Mouse (Mus musculus) heart, embryonic 14.5 days (tissue): ENCODE measurements around the gene Os9. TPM values are rescaled to one million over a fixed set of nuclear protein-coding genes. Genes with fewer than 3 reads are reported as not detected.
"Not testable (repeated sequence)": the region's sequence is repeated elsewhere in the genome, so short reads cannot be mapped to it uniquely, and the experiment has no call there.

ENCODE experiments used
- ATAC-seq: fragments of 200-750 bp; cut with Nextera tagmentation; 2 replicates; pipeline ENCODE4 v1.8.0; 2017; ENCODE audit warnings: low read depth, moderate TSS enrichment; ENCODE audit not compliant: insufficient number of reproducible peaks, insufficient read depth, low FRiP score
- H3K27ac ChIP-seq, 2 experiments: fragments of 200-500 bp in 1 of 2; fragments of 300-500 bp in 1 of 2; sonication (generic) in 1 of 2; replicated peaks in 1 of 2; 2 replicates each; pipeline ENCODE4 v1.5.1; 2012 to 2014; ENCODE audit warnings: low read depth in 2 of 2, low read length in 2 of 2, control low read depth in 1 of 2, mild to moderate bottlenecking in 1 of 2, mixed read lengths in 1 of 2; ENCODE audit not compliant: control insufficient read depth in 1 of 2, insufficient read depth in 1 of 2
- H3K27me3 ChIP-seq: fragments of 300-500 bp; sonication (generic); 2 replicates; pipeline ENCODE4 v1.6.1; 2014; ENCODE audit warnings: mild to moderate bottlenecking, low read length, control low read depth; ENCODE audit not compliant: control insufficient read depth, insufficient read depth
- H3K36me3 ChIP-seq: fragments of 300-500 bp; sonication (generic); 2 replicates; pipeline ENCODE4 v1.6.1; 2014; ENCODE audit warnings: mild to moderate bottlenecking, control low read depth, low read length, mixed read lengths; ENCODE audit not compliant: control insufficient read depth, insufficient read depth
- H3K4me1 ChIP-seq, 2 experiments: fragments of 200-500 bp in 1 of 2; fragments of 300-500 bp in 1 of 2; sonication (generic) in 1 of 2; 2 replicates each; pipeline ENCODE4 v1.6.1; 2012 to 2014; ENCODE audit warnings: low read length in 2 of 2, control low read depth in 1 of 2, mixed read lengths in 1 of 2; ENCODE audit not compliant: control insufficient read depth in 2 of 2, insufficient read depth in 2 of 2
- H3K4me2 ChIP-seq: fragments of 300-500 bp; sonication (generic); 2 replicates; pipeline ENCODE4 v1.6.1; 2014; ENCODE audit warnings: mild to moderate bottlenecking, low read length
- H3K4me3 ChIP-seq, 2 experiments: fragments of 200-500 bp in 1 of 2; fragments of 300-500 bp in 1 of 2; sonication (generic) in 1 of 2; 2 replicates each; pipeline ENCODE4 v1.5.1; 2012 to 2014; ENCODE audit warnings: low read length in 2 of 2, mild to moderate bottlenecking in 2 of 2, control low read depth in 1 of 2, low read depth in 1 of 2, moderate library complexity in 1 of 2; ENCODE audit not compliant: control insufficient read depth in 1 of 2, insufficient read depth in 1 of 2
- H3K9ac ChIP-seq: fragments of 300-500 bp; sonication (generic); 2 replicates; pipeline ENCODE4 v1.6.1; 2014; ENCODE audit warnings: mild to moderate bottlenecking, low read length
- H3K9me3 ChIP-seq: fragments of 300-500 bp; sonication (generic); 2 replicates; pipeline ENCODE4 v1.6.1; 2016; ENCODE audit warnings: low read length, control low read depth; ENCODE audit not compliant: control insufficient read depth
- WGBS: fragments of 180-500 bp; shearing (Covaris S2); extraction: QIAGEN DNeasy Blood & Tissue Kit; methylation state at CpG from one replicate; pipeline ENCODE4 v1.1.7; 2014; 5-methylcytosine and 5-hydroxymethylcytosine counted together
- polyA plus RNA-seq: library from polyadenylated mRNA; unstranded; fragments of >200 nt; fragmentation: Nextera tagmentation; extraction: Ambion mirVana; gene quantifications from 2 replicates; pipeline ENCODE4 v1.2.1, GENCODE M21; 2014

The Os9 gene
- polyA plus RNA-seq, 1 experiment from 2014 or later: 28.3 TPM

- no peak overlapping the region for H3K4me2 ChIP-seq
- ATAC-seq: no peak
- no peak overlapping the region for H3K9ac ChIP-seq
- H3K27ac ChIP-seq: no peak overlapping the region
- H3K4me1 ChIP-seq: 0 out of 4 replicates have a peak, but pooled peaks cover 0 to 3% of the 10 kb centered on the region in 2 experiments
- no peaks in the 10 kb centered on the region for H3K9me3 ChIP-seq
- WGBS: 75% methylated on average over 4 of the region's 4 CpGs
- H3K4me3 ChIP-seq: no peak overlapping the region
- H3K36me3 ChIP-seq: no peaks in the 10 kb centered on the region
- no peaks in the 10 kb centered on the region for H3K27me3 ChIP-seq
These were observed 15.6 kb upstream of the Os9 start for GRCm38 (mm10) chr10:127136510-127136909.

GRCm38 (mm10) chr10:127135118-127135836 is 14.3 kb upstream of the Os9 start:
- no peak overlapping the region for H3K9ac ChIP-seq
- no peaks in the 10 kb centered on the region for H3K27me3 ChIP-seq
- H3K9me3 ChIP-seq: no peaks in the 10 kb centered on the region
- 37% methylated on average over 7 of the region's 8 CpGs for WGBS
- ATAC-seq: no peak
- 0 out of 4 replicates have a peak, but pooled peaks cover 0 to 3% of the 10 kb centered on the region in 2 experiments for H3K4me1 ChIP-seq
- no peak overlapping the region for H3K4me2 ChIP-seq
- H3K27ac ChIP-seq: no peak overlapping the region
- H3K36me3 ChIP-seq: no peaks in the 10 kb centered on the region
- H3K4me3 ChIP-seq: no peak overlapping the region

- 86% methylated on average over 3 of the region's 3 CpGs for WGBS
- not testable (repeated sequence) for H3K36me3 ChIP-seq, H3K27me3 ChIP-seq, H3K4me1 ChIP-seq, H3K4me3 ChIP-seq, H3K9me3 ChIP-seq, ATAC-seq, H3K4me2 ChIP-seq, H3K9ac ChIP-seq, H3K27ac ChIP-seq
These were observed 13.6 kb upstream of the Os9 start for GRCm38 (mm10) chr10:127134394-127135035.

DNA sequence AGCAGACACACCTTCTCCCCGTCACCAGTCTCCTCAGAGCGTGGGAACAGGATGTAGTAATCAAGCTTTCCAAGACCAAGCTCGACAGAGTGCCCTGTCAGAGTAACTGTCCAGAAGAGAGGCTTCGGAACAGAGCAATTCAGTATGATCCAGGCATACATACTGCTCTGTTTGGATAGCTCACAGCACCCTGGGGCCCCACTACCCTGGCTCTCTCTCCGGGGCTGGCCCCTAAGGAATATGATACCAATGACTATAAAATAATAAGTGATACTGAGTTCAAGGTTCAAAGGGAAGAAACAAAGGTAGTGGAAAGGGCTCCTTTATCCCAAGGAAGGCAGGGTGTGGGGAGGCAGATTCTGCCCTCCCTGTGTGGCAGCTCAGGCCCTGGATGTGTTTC is 11.5 kb upstream of the Os9 start:
- Histone ChIP-seq H3K4me3 (no peak overlapping the region), H3K4me2 (no peak overlapping the region), H3K4me1 (0 out of 4 replicates have a peak, but pooled peaks cover 0 to 3% of the 10 kb centered on the region in 2 experiments), H3K9ac (no peak overlapping the region), H3K36me3 (no peaks in the 10 kb centered on the region), H3K27ac (no peak overlapping the region), H3K9me3 (no peaks in the 10 kb centered on the region), H3K27me3 (no peaks in the 10 kb centered on the region)
- 53% methylated on average over 5 of the region's 5 CpGs for WGBS
- no peak for ATAC-seq

DNA sequence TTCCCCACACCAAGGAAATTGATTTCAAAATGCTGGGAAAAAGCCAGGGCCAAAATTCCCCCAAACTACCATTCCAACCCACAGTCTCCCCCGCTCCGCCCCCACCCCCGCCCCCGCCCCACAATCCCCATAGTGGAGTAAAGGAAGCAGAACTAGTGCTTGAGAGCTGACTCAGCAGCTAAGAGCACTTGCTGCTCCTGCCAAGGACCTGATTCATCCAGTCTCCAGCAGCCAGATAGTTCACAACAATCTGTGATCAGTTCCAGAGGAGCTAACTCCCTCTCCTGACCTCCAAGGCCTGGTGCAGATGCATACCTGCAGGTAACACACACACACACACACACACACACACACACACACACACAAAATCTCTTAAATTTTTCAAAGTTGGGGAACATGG is 8.5 kb upstream of the Os9 start:
- 62% methylated on average over 4 of the region's 4 CpGs for WGBS
- no peaks in the 10 kb centered on the region for H3K27me3 ChIP-seq
- H3K4me3 ChIP-seq: no peak overlapping the region
- no peak for ATAC-seq
- no peaks in the 10 kb centered on the region for H3K9me3 ChIP-seq
- H3K9ac ChIP-seq: no peak overlapping the region
- no peak overlapping the region for H3K4me2 ChIP-seq
- H3K4me1 ChIP-seq: no peaks in the 10 kb centered on the region
- no peak overlapping the region for H3K27ac ChIP-seq
- no peaks in the 10 kb centered on the region for H3K36me3 ChIP-seq

DNA sequence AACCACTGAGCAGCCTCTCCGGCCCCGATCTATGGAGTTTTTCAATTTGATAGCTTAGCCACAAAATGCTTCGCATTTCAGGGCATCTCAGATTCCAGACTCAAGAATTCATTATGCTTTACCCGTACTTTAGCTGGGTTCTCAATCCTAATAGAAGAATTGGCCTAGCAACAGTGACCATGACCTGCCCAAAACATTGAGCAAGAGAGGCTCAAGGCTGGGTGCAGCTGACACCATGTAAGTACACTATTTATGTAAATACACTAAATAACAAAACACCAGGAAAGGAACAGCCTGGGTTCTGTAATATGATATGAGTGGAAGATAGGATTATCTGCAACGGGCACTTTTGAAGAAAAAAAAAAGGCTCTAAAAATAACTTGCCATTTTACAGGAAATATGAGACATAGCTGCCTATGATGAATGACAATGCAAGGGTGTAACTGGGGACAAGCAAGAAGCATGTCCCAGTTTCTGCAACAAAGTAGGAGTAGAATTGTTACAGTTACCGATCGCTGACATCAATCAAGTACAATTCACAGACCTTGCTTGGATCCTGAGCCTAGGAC is 6.9 kb upstream of the Os9 start:
- no peak overlapping the region for H3K4me2 ChIP-seq

GRCm38 (mm10) chr10:127126579-127126978 is 5.6 kb upstream of the Os9 start:
- H3K27ac ChIP-seq: no peak overlapping the region
- no peaks in the 10 kb centered on the region for H3K36me3 ChIP-seq
- 0 out of 4 replicates have a peak, but pooled peaks cover 0 to 8% of the 10 kb centered on the region in 2 experiments for H3K4me1 ChIP-seq
- H3K4me3 ChIP-seq: no peak overlapping the region
- no peaks in the 10 kb centered on the region for H3K27me3 ChIP-seq
- H3K9ac ChIP-seq: no peak overlapping the region
- no peak for ATAC-seq
- H3K9me3 ChIP-seq: no peaks in the 10 kb centered on the region
- 64% methylated on average over 5 of the region's 5 CpGs for WGBS
- H3K4me2 ChIP-seq: no peak overlapping the region

More for the DNA sequence above, 6.9 kb upstream of the Os9 start:
- Histone ChIP-seq H3K27ac (no peak overlapping the region), H3K9me3 (no peaks in the 10 kb centered on the region), H3K27me3 (no peaks in the 10 kb centered on the region), H3K4me3 (no peak overlapping the region), H3K36me3 (no peaks in the 10 kb centered on the region), H3K9ac (no peak overlapping the region), H3K4me1 (0 out of 4 replicates have a peak, but pooled peaks cover 0 to 6% of the 10 kb centered on the region in 2 experiments)
- no peak for ATAC-seq
- WGBS: 67% methylated on average over 7 of the region's 7 CpGs
